Mouse (Mus musculus) myocyte (in vitro differentiated cells): ENCODE measurements at regions not wholly inside any gene's neighbourhood (a gene's known extent, or its start where the extent isn't known, plus 50 kb on each side); places are given as distances from the start of the nearest gene placed in this dataset.

ENCODE experiments used
- E2F4 ChIP-seq: IDR thresholded peaks from one replicate; pipeline ENCODE4 v1.6.1; 2011; ENCODE audit warnings: mild to moderate bottlenecking, control low read depth, moderate library complexity; ENCODE audit not compliant: insufficient read depth
- MAX ChIP-seq: IDR thresholded peaks from one replicate; pipeline ENCODE4 v1.6.1; 2011; ENCODE audit warnings: low read depth, mild to moderate bottlenecking, control low read depth
- MYOD1 ChIP-seq, 3 experiments: IDR thresholded peaks; one replicate each; pipeline ENCODE4 v1.6.1; 2011; ENCODE audit warnings: control low read depth in 2 of 3, low read depth in 2 of 3, mild to moderate bottlenecking in 2 of 3, moderate library complexity in 1 of 3; ENCODE audit not compliant: insufficient read length in 2 of 3, control insufficient read depth in 1 of 3
- MYOG ChIP-seq, 3 experiments: IDR thresholded peaks; one replicate each; pipeline ENCODE4 v1.6.1; 2011; ENCODE audit warnings: control low read depth in 2 of 3, low read depth in 2 of 3, mild to moderate bottlenecking in 2 of 3; ENCODE audit not compliant: insufficient read length in 2 of 3, control insufficient read depth in 1 of 3, insufficient read depth in 1 of 3
- POLR2A ChIP-seq: IDR thresholded peaks from one replicate; pipeline ENCODE4 v1.6.1; 2011; ENCODE audit warnings: low read depth, mild to moderate bottlenecking, control low read depth, moderate library complexity; ENCODE audit not compliant: insufficient read length
- POLR2AphosphoS2 ChIP-seq: IDR thresholded peaks from one replicate; pipeline ENCODE4 v1.6.1; 2011; ENCODE audit warnings: low read depth, control low read depth; ENCODE audit not compliant: insufficient read length
- REST ChIP-seq: IDR thresholded peaks from one replicate; pipeline ENCODE4 v1.6.1; 2011; ENCODE audit warnings: mild to moderate bottlenecking, control low read depth, moderate library complexity; ENCODE audit not compliant: insufficient read depth, insufficient read length
- TCF12 ChIP-seq: IDR thresholded peaks from one replicate; pipeline ENCODE4 v1.6.1; 2011; ENCODE audit warnings: mild to moderate bottlenecking, control low read depth; ENCODE audit not compliant: poor library complexity, insufficient read depth, severe bottlenecking
- TCF3 ChIP-seq: IDR thresholded peaks from one replicate; pipeline ENCODE4 v1.6.1; 2011; ENCODE audit warnings: low read depth, control low read depth; ENCODE audit not compliant: insufficient read length
- USF1 ChIP-seq: IDR thresholded peaks from one replicate; pipeline ENCODE4 v1.6.1; 2011; ENCODE audit warnings: low read depth, mild to moderate bottlenecking, control low read depth, moderate library complexity

DNA sequence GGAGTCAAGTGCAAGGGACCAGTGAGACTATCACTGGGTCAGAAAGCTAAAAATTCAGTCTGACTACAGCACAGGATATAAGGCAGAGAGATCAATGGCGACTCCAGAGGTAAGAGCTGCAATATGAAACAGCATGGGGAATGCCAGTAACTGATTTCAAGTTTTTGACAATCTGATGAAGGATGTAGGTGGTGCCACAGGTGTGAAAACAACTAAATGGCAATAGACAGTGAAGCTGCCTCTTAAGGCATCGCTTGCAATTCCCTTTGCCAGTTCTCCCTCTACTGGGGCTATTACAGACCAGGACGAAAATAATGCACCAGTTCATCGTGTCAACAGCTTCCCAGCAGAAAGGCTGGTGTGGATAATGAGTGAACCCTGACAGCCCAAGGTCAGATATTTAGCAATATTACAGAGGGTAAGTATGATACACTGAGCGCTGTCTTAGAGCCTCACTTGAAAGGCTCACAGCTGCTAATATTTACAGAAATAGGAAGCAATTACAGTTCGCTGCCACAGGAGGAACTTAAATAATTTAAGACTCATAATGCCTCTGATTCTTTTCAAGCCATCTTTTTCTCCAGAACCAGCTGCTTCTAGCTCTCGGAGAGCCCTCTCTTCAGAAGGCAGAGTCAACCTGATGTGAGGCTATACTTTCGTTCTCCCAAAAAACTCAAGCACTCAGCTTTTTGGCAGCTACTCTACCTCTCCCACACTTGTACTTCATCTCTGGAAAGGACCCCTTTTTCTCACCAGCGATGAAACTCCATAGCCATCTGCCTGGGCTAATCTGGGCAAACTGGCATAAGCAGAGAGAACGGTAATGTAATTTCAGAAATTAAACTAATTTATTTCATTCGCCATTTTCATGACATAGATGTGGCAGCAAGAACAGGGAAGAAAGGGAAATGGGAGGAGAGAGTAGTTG lies 139.9 kb downstream of the Mat2b start:
- no peak for TF ChIP-seq POLR2A
- no peak for TF ChIP-seq E2F4
- no peak for TF ChIP-seq MAX
- no peak for TF ChIP-seq TCF3
- no peak for TF ChIP-seq POLR2AphosphoS2
- no peak for TF ChIP-seq MYOD1 (IDR thresholded peaks at IDR 0.05; ENCODE audit: control insufficient read depth in 1 of 3, insufficient read length in 2 of 3, low read depth in 2 of 3)
- no peak for TF ChIP-seq TCF12
- TF ChIP-seq USF1: no peak
- TF ChIP-seq MYOG (IDR thresholded peaks at IDR 0.05; ENCODE audit: control insufficient read depth in 1 of 3, insufficient read depth in 1 of 3, insufficient read length in 2 of 3, low read depth in 2 of 3): no peak
- TF ChIP-seq REST: no peak
